Mouse (Mus musculus): Measurements from ENCODE around the gene Tubb5. TPM values are rescaled to one million over a fixed set of nuclear protein-coding genes. Genes with fewer than 3 reads are reported as not detected.

Tubb5 gene
- polyA plus RNA-seq, 1 experiment from 2014 or later = 1,924 TPM

DNA sequence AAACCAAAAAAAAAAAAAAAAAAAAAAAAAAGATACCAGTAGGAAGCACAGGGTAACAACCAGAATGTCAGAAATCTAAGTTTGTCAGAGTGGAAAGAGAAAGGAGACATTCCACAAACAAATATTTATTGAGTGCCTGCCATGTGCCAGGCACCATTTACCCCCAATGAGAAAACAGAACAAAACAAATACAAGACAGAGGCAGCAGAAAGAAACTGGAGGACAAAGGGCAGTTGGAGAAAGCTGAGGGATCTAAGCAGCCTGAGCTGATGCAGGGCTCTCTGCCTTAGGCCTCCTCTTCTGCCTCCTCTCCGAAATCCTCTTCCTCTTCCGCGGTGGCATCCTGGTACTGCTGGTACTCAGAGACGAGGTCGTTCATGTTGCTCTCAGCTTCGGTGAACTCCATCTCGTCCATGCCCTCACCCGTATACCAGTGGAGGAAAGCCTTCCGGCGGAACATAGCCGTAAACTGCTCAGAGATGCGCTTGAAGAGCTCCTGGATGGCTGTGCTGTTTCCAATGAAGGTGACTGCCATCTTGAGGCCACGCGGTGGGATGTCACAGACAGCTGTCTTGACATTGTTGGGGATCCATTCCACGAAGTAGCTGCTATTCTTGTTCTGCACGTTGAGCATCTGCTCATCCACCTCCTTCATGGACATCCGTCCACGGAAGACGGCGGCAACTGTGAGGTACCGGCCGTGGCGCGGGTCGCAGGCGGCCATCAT lies 3.2 kb downstream of the Tubb5 start:
- 73% methylated on average over 26 of the region's 26 CpGs for WGBS
- H3K4me3 ChIP-seq = peak overlapping the region; percentile 81
- H3K36me3 ChIP-seq = peaks cover 54% of the 10 kb centered on the region
- no peaks in the 10 kb centered on the region for H3K27me3 ChIP-seq
- H3K27ac ChIP-seq (replicated peaks) = 0 out of 2 replicates have a peak overlapping the region, but pooled peaks have one; percentile 97
- no peak for ATAC-seq (replicated peaks)
- H3K4me2 ChIP-seq (replicated peaks) = peak overlapping the region; percentile 77
- peaks cover 57% of the 10 kb centered on the region for H3K4me1 ChIP-seq
- H3K9ac ChIP-seq (replicated peaks) = peak overlapping the region; percentile 95
- no peaks in the 10 kb centered on the region for H3K9me3 ChIP-seq

DNA sequence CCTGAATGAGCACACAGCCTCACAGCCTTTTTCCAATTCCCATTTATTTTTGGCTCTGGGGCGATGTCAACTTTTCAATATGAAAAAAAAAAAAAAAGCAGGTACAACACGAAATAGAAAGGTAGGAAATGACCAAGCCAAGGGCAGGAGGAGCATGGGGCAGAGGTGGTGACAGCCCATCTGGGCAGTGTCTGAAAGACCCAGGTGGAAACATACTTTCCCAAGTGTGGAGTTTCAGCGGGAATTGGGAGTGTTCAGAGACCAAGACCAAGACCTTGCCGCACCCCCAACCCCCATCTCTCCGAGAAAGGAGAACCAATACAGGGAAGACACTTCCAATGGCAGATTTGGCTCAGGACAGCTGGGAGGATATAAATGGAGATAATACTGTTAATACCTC lies 4.2 kb downstream of the Tubb5 start:
- 0 out of 2 replicates have a peak overlapping the region, but pooled peaks have one; percentile 1 for H3K9ac ChIP-seq (replicated peaks)
- 0 out of 2 replicates have a peak overlapping the region, but pooled peaks have one; percentile 15 for H3K27ac ChIP-seq (replicated peaks)
- peaks cover 54% of the 10 kb centered on the region for H3K4me1 ChIP-seq
- no peaks in the 10 kb centered on the region for H3K27me3 ChIP-seq
- H3K4me3 ChIP-seq = no peak overlapping the region; the same call in 1 of the 2 replicates
- peaks cover 54% of the 10 kb centered on the region for H3K36me3 ChIP-seq
- peak overlapping the region; percentile 77 for H3K4me2 ChIP-seq (replicated peaks)
- ATAC-seq (replicated peaks) = no peak
- H3K9me3 ChIP-seq = no peaks in the 10 kb centered on the region
- WGBS = 54% methylated on average over 5 of the region's 5 CpGs

DNA sequence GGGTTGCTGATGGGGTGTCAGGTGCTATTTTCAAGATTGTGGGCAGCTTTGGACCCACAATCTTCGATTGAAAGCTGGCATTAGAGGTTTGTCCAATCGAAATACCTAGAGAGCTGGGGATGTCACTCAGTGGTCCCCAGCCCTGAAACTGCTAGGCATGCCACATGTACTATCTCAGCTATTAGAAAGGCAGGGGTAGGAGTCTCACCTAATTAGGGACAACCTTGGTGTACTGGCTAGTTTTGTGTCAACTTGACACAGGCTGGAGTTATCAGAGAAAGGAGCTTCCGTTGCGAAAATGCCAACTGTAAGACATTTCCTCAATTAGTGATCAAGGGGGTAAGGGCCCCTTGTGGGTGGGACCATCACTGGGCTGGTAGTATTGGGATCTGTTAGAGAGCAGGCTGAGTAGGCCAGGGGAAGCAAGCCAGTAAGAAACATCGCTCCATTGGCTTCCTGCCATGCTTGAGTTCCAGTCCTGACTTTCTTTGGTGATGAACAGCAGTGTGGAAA lies 4.8 kb downstream of the Tubb5 start:
- no peak overlapping the region for H3K4me3 ChIP-seq
- peaks cover 51% of the 10 kb centered on the region for H3K4me1 ChIP-seq
- peaks cover 59% of the 10 kb centered on the region for H3K36me3 ChIP-seq
- WGBS = 21% methylated on average over 5 of the region's 5 CpGs
- ATAC-seq (replicated peaks) = no peak
- H3K4me2 ChIP-seq (replicated peaks) = peak overlapping the region; percentile 77; the same call in 1 of the 2 replicates
- peak overlapping the region; percentile 7; the same call in 1 of the 2 replicates for H3K27ac ChIP-seq (replicated peaks)
- no peak overlapping the region for H3K9ac ChIP-seq (replicated peaks)
- no peaks in the 10 kb centered on the region for H3K27me3 ChIP-seq
- no peaks in the 10 kb centered on the region for H3K9me3 ChIP-seq

DNA sequence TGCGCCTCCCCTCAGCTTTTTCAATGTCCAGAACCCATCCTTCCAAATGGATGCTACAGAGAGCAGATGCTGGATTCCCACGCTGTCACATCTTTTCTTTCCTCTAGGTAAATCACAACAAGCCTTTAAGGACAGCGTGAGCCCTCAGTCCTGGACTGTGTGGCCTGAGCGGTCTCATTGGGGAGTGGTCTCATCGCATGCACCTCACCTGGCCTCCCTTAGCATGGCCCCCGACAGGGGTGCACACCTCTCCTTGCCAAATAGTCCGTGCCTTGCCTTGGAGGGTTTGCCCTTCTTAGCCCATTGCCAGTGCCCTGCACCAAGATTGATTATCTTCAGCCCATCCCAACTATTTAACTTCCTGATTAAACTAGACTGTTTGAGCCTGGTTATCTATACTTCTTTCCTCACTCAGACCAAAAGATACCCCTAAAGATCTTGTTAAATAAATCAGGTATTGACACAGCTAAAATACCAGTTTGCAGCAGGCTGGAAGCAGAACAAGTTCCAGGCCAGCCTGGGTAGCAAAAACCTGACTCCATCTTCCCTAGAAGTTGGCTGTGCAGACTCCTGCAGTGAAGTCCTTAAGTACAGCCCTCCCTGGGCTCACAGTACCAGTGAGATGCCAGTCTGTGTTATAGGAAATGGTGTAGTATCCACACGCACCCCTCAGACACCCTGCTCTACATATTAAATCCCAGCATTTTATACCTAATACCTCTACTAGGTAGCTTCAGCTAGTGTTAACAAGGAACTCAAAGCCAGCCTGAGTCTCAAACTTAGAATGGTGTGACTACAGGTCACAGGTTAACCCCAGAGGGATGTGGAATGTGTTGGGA lies 5.5 kb downstream of the Tubb5 start:
- H3K4me3 ChIP-seq = no peak overlapping the region
- peaks cover 51% of the 10 kb centered on the region for H3K4me1 ChIP-seq
- peaks cover 61% of the 10 kb centered on the region for H3K36me3 ChIP-seq

DNA sequence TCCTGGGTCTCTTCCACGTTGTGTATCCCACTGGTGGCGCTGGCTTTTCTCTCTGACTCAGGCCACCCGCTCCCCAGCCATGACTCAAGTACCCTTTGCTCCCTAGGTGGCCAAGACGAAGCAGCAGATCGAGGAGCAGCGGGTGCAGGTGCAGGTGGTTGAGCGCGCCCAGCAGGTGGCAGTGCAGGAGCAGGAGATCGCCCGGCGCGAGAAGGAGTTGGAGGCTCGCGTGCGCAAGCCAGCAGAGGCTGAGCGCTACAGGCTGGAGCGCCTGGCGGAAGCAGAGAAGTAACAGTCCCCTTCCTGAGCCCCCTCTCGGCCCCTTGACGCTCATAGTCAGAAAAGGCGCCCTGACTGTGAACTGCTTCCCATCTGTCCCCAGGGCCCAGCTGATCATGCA lies 8.4 kb downstream of the Tubb5 start:
- H3K36me3 ChIP-seq = peaks cover 64% of the 10 kb centered on the region
- H3K4me1 ChIP-seq = peaks cover 34% of the 10 kb centered on the region
- H3K4me2 ChIP-seq (replicated peaks) = 0 out of 2 replicates have a peak overlapping the region, but pooled peaks have one; percentile 3
- no peak overlapping the region for H3K9ac ChIP-seq (replicated peaks)
- peak; percentile 65 for ATAC-seq (replicated peaks)
- peak overlapping the region; percentile 14 for H3K4me3 ChIP-seq
- peak overlapping the region; percentile 20; the same call in 1 of the 2 replicates for H3K27ac ChIP-seq (replicated peaks)
- under 1% methylated on average over 21 of the region's 21 CpGs for WGBS
- H3K9me3 ChIP-seq = no peaks in the 10 kb centered on the region
- no peaks in the 10 kb centered on the region for H3K27me3 ChIP-seq

More for the DNA sequence above, 5.5 kb downstream of the Tubb5 start:
- H3K9me3 ChIP-seq = no peaks in the 10 kb centered on the region
- H3K4me2 ChIP-seq (replicated peaks) = no peak overlapping the region
- no peak for ATAC-seq (replicated peaks)
- no peak overlapping the region for H3K9ac ChIP-seq (replicated peaks)
- peak overlapping the region; percentile 7; the same call in 1 of the 2 replicates for H3K27ac ChIP-seq (replicated peaks)
- 64% methylated on average over 8 of the region's 8 CpGs for WGBS
- no peaks in the 10 kb centered on the region for H3K27me3 ChIP-seq

DNA sequence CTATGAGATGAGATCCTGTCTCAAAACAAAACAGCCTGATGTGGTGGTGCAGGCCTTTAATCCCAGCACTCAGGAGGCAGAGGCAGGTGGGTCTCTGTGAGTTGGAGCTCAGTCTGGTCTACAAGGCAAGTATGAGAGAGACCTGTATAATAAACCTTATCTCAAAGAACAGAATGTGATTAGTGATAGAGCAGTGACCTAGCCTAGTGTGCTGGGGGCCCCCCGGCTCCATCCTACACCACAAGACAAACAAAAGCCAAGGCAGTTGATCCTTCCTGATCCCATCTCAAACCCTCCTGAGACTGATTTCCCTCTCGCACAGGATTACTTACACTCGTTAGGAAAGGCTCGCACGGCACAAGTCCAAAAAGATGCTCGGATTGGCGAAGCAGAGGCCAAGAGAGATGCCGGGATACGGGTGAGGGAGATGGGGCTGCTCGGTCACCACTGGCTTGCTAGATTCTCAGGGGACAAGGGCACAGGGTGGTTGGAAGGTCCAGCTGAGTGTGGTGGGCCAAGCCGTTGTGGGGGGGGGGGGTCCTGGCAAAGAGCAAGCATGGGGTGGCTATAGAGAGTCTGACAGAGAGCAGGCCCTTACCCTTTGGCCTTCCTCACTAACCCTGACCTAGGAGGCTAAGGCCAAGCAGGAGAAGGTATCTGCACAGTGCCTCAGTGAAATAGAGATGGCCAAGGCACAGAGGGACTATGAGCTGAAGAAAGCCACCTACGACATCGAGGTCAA lies 12.8 kb downstream of the Tubb5 start:
- Histone ChIP-seq H3K27ac (replicated peaks) (no peak overlapping the region), H3K4me1 (peaks cover 41% of the 10 kb centered on the region), H3K9ac (replicated peaks) (no peak overlapping the region), H3K4me2 (replicated peaks) (no peak overlapping the region), H3K4me3 (no peak overlapping the region), H3K9me3 (no peaks in the 10 kb centered on the region), H3K27me3 (no peaks in the 10 kb centered on the region; the same call in 1 of the 2 replicates), H3K36me3 (peaks cover 25% of the 10 kb centered on the region)
- 89% methylated on average over 13 of the region's 13 CpGs for WGBS
- no peak for ATAC-seq (replicated peaks)

DNA sequence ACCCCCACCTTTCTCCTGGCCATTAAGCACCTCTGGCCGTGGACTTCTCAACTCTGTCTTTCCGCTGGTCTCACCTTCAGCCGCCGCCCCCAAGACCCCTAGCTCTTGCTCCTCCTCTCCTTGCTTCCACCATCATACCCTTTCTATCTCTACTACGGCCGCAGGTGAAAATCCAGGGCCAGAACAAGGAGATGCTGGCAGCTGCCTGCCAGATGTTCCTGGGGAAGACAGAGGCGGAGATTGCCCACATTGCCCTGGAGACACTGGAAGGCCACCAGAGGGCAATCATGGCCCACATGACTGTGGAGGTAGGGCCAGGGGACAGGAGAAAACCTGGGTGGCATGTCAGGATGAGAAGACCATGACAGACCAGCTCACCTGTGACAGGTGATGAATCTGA lies 13.7 kb downstream of the Tubb5 start:
- peaks cover 33% of the 10 kb centered on the region for H3K4me1 ChIP-seq
- peak overlapping the region; percentile 80; the same call in 1 of the 2 replicates for H3K9ac ChIP-seq (replicated peaks)
- H3K4me2 ChIP-seq (replicated peaks) = peak overlapping the region; percentile 86; the same call in 1 of the 2 replicates
- ATAC-seq (replicated peaks) = no peak
- H3K27ac ChIP-seq (replicated peaks) = no peak overlapping the region; the same call in 1 of the 2 replicates
- whole genome bisulfite sequencing = 68% methylated on average over 7 of the region's 7 CpGs
- H3K36me3 ChIP-seq = peaks cover 25% of the 10 kb centered on the region
- no peaks in the 10 kb centered on the region for H3K9me3 ChIP-seq
- H3K4me3 ChIP-seq = peak overlapping the region; percentile 86
- H3K27me3 ChIP-seq = no peaks in the 10 kb centered on the region; the same call in 1 of the 2 replicates

DNA sequence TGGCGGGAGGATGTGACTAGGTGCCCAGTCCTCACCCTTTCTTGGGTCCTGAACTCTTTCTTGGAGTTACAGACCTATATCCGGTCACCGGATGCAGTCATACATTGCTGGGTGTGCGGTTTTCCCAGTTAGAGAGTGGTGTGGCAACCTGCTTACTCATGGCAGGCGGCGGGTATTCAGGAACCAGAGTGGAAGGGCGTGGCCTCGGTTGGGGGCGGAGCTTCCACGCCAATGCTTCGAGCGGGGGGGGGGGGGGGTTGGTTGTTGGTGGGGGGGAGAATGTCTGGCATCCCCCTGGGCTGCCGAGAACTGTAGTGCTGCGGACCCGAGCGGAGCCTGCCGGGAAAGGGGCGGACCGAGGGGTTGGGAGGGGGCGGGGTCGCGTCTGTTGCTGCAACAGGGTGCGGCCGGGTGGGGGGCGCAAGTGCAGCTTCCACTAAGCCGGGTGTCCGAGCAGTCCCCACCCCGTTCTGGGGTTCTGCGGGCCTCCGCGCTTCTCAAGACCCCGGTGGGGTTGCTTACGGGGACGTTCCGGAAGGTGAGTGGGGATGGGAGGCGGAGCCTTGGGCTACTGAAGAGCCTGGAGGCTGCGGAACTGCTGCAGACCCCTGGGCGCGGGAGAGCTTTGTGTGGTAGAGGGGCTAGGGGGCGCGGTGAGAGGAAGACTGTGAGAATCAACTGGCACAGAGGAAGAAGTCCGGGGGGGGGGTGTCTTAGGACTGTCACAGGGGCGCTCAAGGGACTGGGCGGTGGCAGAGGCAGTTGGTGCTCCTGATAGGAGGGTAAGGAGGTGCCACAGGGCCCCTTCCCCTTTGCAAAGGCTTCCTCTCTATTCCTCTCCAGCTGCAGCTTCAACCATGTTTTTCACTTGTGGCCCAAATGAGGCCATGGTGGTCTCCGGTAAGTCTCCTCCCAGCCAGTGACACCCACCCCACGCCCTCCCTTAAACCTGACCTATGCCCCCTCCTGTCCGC lies 14.9 kb downstream of the Tubb5 start, which contains the start of gene Flot1:
Gene Flot1 (plus strand): TSS at position 267 of the 974 bp plus-strand sequence.
- H3K4me1 ChIP-seq = peaks cover 33% of the 10 kb centered on the region
- H3K4me3 ChIP-seq = peak within 1 kb of the TSS; percentile 86
- under 1% methylated on average over 44 of the region's 47 CpGs for WGBS
- H3K36me3 ChIP-seq = peaks cover 20% of the 10 kb centered on the region
- H3K4me2 ChIP-seq (replicated peaks) = peak within 1 kb of the TSS; percentile 86
- no peaks in the 10 kb centered on the region for H3K9me3 ChIP-seq
- peak within 1 kb of the TSS; percentile 90 for H3K27ac ChIP-seq (replicated peaks)
- peak within 1 kb of the TSS; percentile 80 for H3K9ac ChIP-seq (replicated peaks)
- no peaks in the 10 kb centered on the region; the same call in 1 of the 2 replicates for H3K27me3 ChIP-seq
- peak; percentile 92 for ATAC-seq (replicated peaks)

DNA sequence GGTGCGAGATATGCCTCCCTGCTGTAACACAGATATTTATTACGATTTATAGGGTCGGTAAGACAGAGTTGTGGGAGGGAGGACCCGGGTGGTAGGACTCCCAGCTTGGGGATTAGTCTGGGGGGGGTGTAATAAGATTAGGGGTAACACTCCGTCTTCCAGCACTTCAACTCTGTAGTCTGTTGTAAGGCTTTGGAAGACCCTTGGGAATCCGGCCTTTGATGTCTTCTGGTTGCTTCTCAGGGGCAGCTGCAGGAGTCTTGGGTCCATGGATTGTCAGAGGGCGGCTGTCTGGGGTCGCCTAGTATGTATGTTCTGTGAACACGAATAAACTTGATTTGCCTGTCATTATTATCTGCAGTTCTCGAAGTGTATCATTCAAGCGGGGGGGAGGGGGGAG lies 15.5 kb downstream of the Tubb5 start:
- Histone ChIP-seq H3K9ac (replicated peaks) (peak overlapping the region; percentile 80), H3K4me2 (replicated peaks) (peak overlapping the region; percentile 86), H3K4me3 (peak overlapping the region; percentile 86), H3K9me3 (no peaks in the 10 kb centered on the region), H3K36me3 (peaks cover 17% of the 10 kb centered on the region), H3K27me3 (no peaks in the 10 kb centered on the region; the same call in 1 of the 2 replicates), H3K27ac (replicated peaks) (peak overlapping the region; percentile 90), H3K4me1 (peaks cover 33% of the 10 kb centered on the region)
- peak; percentile 33; the same call in 1 of the 2 replicates for ATAC-seq (replicated peaks)
- WGBS = 3% methylated on average over 11 of the region's 11 CpGs

All from forebrain, embryonic 15.5 days (tissue).